Mouse (Mus musculus) limb, embryonic 14.5 days (tissue): ENCODE data around the gene Speer3. TPM values are rescaled to one million over a fixed set of nuclear protein-coding genes. Genes with fewer than 3 reads are reported as not detected.
"Not testable (repeated sequence)": the region's sequence is repeated elsewhere in the genome, so short reads cannot be mapped to it uniquely, and the experiment has no call there.

Experiments
- ATAC-seq: fragments of 200-750 bp; cut with Nextera tagmentation; 2 replicates; pipeline ENCODE4 v1.8.0; 2017; ENCODE audit warnings: low read depth, moderate number of reproducible peaks, moderate TSS enrichment; ENCODE audit not compliant: low FRiP score
- DNase-seq: peaks from one replicate; pipeline ENCODE4 v3.0.0-alpha.2; 2015; ENCODE audit warnings: low spot score
- H3K27ac ChIP-seq: fragments of 300-500 bp; sonication (generic); replicated peaks from 2 replicates; pipeline ENCODE4 v1.5.1; 2014; ENCODE audit warnings: low read depth, mild to moderate bottlenecking, low read length, moderate library complexity, mixed read lengths
- H3K27me3 ChIP-seq: fragments of 300-500 bp; sonication (generic); 2 replicates; pipeline ENCODE4 v1.6.1; 2014; ENCODE audit warnings: low read length, mixed read lengths; ENCODE audit not compliant: control insufficient read depth, insufficient read depth
- H3K36me3 ChIP-seq: fragments of 300-500 bp; sonication (generic); 2 replicates; pipeline ENCODE4 v1.6.1; 2014; ENCODE audit warnings: mild to moderate bottlenecking, low read length, moderate library complexity, mixed read lengths; ENCODE audit not compliant: control insufficient read depth, insufficient read depth
- H3K4me1 ChIP-seq: fragments of 300-500 bp; sonication (generic); 2 replicates; pipeline ENCODE4 v1.6.1; 2014; ENCODE audit warnings: antibody characterized with exemption, low read length, mixed read lengths; ENCODE audit not compliant: control insufficient read depth, insufficient read depth
- H3K4me2 ChIP-seq: fragments of 300-500 bp; sonication (generic); replicated peaks from 2 replicates; pipeline ENCODE4 v1.6.1; 2014; ENCODE audit warnings: low read depth, mild to moderate bottlenecking, low read length, moderate library complexity; ENCODE audit not compliant: severe bottlenecking
- H3K4me3 ChIP-seq: fragments of 300-500 bp; sonication (generic); replicated peaks from 2 replicates; pipeline ENCODE4 v1.5.1; 2014; ENCODE audit warnings: low read length
- H3K9ac ChIP-seq: fragments of 300-500 bp; sonication (generic); 2 replicates; pipeline ENCODE4 v1.6.1; 2014; ENCODE audit warnings: mild to moderate bottlenecking, low read depth, low read length, moderate library complexity; ENCODE audit not compliant: severe bottlenecking
- H3K9me3 ChIP-seq: fragments of 300-500 bp; sonication (generic); 2 replicates; pipeline ENCODE4 v1.6.1; 2016; ENCODE audit warnings: low read length; ENCODE audit not compliant: control insufficient read depth
- POLR2A ChIP-seq: fragments of 200-500 bp; IDR thresholded peaks from 2 replicates; pipeline ENCODE4 v1.8.0; 2012; ENCODE audit warnings: inconsistent platforms, mild to moderate bottlenecking, moderate library complexity, borderline replicate concordance; ENCODE audit not compliant: insufficient read depth, insufficient read length; ENCODE audit errors: extremely low read depth
- WGBS: fragments of 180-500 bp; shearing (Covaris S2); extraction: QIAGEN DNeasy Blood & Tissue Kit; methylation state at CpG from one replicate; pipeline ENCODE4 v1.1.7; 2014; 5-methylcytosine and 5-hydroxymethylcytosine counted together
- polyA plus RNA-seq, 2 experiments: library from polyadenylated mRNA; depleted of rRNA in 1 of 2; stranded (reverse) in 1 of 2; unstranded in 1 of 2; fragments of >200 nt; fragmentation: Nextera tagmentation in 1 of 2; extraction: Ambion mirVana in 1 of 2; gene quantifications; 2 replicates each; pipeline versions ENCODE4 v1.2.1 to v1.2.3; 2012 to 2014

Speer3 gene
- polyA plus RNA-seq (2012; rRNA removed): not detected in 2 replicates
- not detected in 2 replicates for polyA plus RNA-seq (2014; fragmentation: Nextera tagmentation; extraction: Ambion mirVana)

- no peak for TF ChIP-seq POLR2A
- no peak for ATAC-seq
Observed at GRCm38 (mm10) chr5:13791319-13791718, at the start of gene Speer3. Gene Speer3 (plus strand): TSS chr5:13791619.

GRCm38 (mm10) chr5:13810496-13810895 lies 19.1 kb downstream of the Speer3 start:
- not testable (repeated sequence) for DNase-seq, ATAC-seq, H3K4me3 ChIP-seq, H3K36me3 ChIP-seq, H3K27ac ChIP-seq, H3K27me3 ChIP-seq, H3K9me3 ChIP-seq, H3K4me2 ChIP-seq, H3K4me1 ChIP-seq, H3K9ac ChIP-seq
- WGBS: 63% methylated on average over 2 of the region's 2 CpGs

More at GRCm38 (mm10) chr5:13791319-13791718, at the start of gene Speer3:
- no peak within 1 kb of the TSS for H3K27ac ChIP-seq
- no peak within 1 kb of the TSS for H3K9ac ChIP-seq
- H3K4me1 ChIP-seq: no peaks in the 10 kb centered on the region
- no peak for DNase-seq
- WGBS: 85% methylated on average over 1 of the region's 1 CpGs
- H3K4me3 ChIP-seq: no peak within 1 kb of the TSS
- no peaks in the 10 kb centered on the region for H3K27me3 ChIP-seq
- H3K36me3 ChIP-seq: no peaks in the 10 kb centered on the region
- no peak within 1 kb of the TSS for H3K4me2 ChIP-seq
- no peaks in the 10 kb centered on the region for H3K9me3 ChIP-seq

- TF ChIP-seq POLR2A: no peak
Observed at GRCm38 (mm10) chr5:13825108-13825507, 33.7 kb downstream of the Speer3 start.

GRCm38 (mm10) chr5:13826708-13827107 lies 35.3 kb downstream of the Speer3 start:
- no peak for ATAC-seq
- no peaks in the 10 kb centered on the region for H3K27me3 ChIP-seq
- no peaks in the 10 kb centered on the region for H3K4me1 ChIP-seq
- no peak overlapping the region for H3K4me2 ChIP-seq
- H3K9me3 ChIP-seq: no peaks in the 10 kb centered on the region
- no peak overlapping the region for H3K27ac ChIP-seq
- H3K36me3 ChIP-seq: no peaks in the 10 kb centered on the region
- no peak overlapping the region for H3K9ac ChIP-seq
- no peak for DNase-seq
- no peak overlapping the region for H3K4me3 ChIP-seq
- no peak for TF ChIP-seq POLR2A

More at GRCm38 (mm10) chr5:13825108-13825507, 33.7 kb downstream of the Speer3 start:
- Histone ChIP-seq H3K4me3 (no peak overlapping the region), H3K4me1 (no peaks in the 10 kb centered on the region), H3K9me3 (no peaks in the 10 kb centered on the region), H3K4me2 (no peak overlapping the region), H3K27me3 (no peaks in the 10 kb centered on the region), H3K27ac (no peak overlapping the region), H3K36me3 (no peaks in the 10 kb centered on the region), H3K9ac (no peak overlapping the region)
- no peak for DNase-seq
- ATAC-seq: no peak

- no peaks in the 10 kb centered on the region for H3K4me1 ChIP-seq
- H3K36me3 ChIP-seq: no peaks in the 10 kb centered on the region
- no peaks in the 10 kb centered on the region for H3K9me3 ChIP-seq
- no peak overlapping the region for H3K9ac ChIP-seq
- H3K27ac ChIP-seq: no peak overlapping the region
- no peak for DNase-seq
- no peak for TF ChIP-seq POLR2A
- H3K4me3 ChIP-seq: no peak overlapping the region
- ATAC-seq: no peak
- no peaks in the 10 kb centered on the region for H3K27me3 ChIP-seq
- H3K4me2 ChIP-seq: no peak overlapping the region
Observed at GRCm38 (mm10) chr5:13844317-13844716, 52.9 kb downstream of the Speer3 start.

Other genes starting within 250 kb of the Speer3 start
- gene Sema3e, start 233.7 kb downstream of the Speer3 start, polyA plus RNA-seq (2012; rRNA removed): 3.1 and 3.2 TPM in 2 replicates
- gene Sema3e, start 233.7 kb downstream of the Speer3 start, polyA plus RNA-seq (2014; fragmentation: Nextera tagmentation; extraction: Ambion mirVana): 6.4 and 7.6 TPM in 2 replicates